Mouse (Mus musculus) c-Kit-positive CD71-negative TER-119-negative erythroid progenitor cells, embryonic 14.5 days (primary cell): ENCODE measurements around the gene Ntn5.
"Not testable (repeated sequence)": the region's sequence is repeated elsewhere in the genome, so short reads cannot be mapped to it uniquely, and the experiment has no call there.

Experiments used
- DNase-seq: peaks from one replicate; pipeline ENCODE4 v3.0.0-alpha.2; 2013; ENCODE audit warnings: low read depth

The Ntn5 gene

DNA sequence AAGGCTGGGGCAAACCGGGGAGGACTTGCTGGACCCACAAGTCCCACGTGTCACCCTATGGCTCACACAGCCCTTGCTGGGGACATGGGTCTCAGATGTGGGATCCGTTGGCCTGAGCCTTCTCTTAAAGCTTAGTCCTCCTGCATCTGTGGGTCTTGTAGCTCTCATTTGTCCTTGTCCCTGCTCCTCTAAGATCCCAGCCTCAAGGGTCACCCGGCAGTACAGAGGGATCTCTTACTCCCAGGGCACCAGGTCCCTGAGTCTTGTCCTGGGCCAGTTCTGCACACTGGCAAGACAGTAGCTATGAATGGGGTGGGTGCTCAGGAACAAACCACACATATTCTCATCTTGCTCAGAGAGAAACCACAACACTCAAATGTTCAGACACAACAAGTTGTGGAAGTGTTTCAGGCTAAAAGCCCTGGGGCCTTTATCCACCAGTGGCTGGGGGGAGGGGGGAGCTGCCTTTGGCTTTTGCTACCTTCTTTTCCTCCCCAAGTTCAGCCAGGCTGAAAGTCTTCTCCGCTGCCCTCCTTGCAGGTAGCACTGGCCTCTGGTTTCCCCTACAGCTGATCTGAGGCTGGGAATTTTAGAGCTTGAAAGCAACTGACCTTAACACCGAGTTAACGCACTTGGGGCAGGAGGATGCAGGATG is at the start of gene Ntn5:
Gene Ntn5, plus strand, starts transcription at position 627 of the 655 bp plus-strand sequence.
- no peak for DNase-seq

GRCm38 (mm10) chr7:45634946-45635681 is 48.7 kb upstream of the Ntn5 start:
- DNase-seq = peak; percentile 50

GRCm38 (mm10) chr7:45635711-45636688 is 47.8 kb upstream of the Ntn5 start:
- no peak for DNase-seq

GRCm38 (mm10) chr7:45637710-45638109 is 46.1 kb upstream of the Ntn5 start:
- no peak for DNase-seq

DNA sequence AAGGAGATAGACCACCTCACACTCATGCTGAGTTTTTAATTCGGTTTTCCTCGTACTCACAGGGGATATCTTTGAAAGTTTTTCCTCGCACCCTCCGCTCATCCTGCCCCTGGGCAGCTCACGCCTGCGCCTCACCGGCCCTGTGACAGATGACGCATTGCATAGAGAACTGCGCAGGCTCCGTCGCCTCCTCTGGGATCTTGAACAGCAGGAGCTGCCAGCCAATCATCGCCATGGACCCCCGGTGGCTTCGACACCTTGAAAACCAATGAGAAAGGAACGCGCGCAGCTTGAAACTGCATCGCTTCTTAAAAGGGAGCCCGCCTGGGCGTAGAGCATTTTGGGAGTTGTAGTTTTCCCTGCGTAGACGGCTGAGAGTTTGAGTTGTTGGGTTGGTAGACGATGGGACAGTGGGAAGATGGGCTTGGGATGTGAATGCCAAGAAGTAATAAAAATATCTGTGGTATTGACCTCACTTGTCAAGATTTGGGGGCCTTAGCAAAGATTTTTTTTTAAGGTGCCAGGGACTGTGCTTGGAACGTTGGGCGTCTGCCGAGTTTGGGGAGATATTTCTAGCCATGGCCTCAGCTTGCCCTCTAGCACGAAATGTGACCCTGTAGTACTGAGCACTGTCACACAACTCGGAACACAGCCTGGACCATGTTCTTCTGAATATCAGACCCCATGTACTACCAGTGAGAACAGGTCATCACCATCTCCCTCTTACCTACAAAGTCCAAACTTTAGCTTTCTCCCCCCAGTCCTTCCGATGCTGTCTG is 45.0 kb upstream of the Ntn5 start:
- no peak for DNase-seq

DNA sequence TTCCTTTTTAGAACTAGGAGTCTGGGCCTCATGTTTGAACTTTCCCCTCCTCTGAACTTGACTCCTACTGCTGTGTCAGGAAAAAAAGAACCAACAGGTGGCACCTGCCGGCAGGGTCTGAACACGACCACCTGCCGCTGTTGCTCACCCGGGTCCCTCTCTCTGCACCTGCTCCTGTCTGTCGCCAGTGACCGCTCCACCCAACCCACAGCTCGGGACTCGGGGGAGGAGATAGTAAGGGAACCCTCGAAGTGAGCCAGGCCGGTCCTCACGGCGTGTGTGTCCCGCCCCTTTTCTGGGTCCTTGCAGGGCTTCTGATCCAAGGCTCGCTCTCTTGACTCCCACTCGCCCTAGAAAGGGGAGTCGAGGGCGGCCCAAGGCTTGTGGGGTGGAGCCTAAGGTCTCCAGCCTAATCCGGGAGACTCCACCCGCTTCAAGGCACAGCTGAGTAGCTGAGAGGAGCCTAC is 44.2 kb upstream of the Ntn5 start, which contains the start of gene Mamstr:
Gene Mamstr, plus strand, starts transcription at position 417 of the 467 bp plus-strand sequence.
- DNase-seq = no peak

DNA sequence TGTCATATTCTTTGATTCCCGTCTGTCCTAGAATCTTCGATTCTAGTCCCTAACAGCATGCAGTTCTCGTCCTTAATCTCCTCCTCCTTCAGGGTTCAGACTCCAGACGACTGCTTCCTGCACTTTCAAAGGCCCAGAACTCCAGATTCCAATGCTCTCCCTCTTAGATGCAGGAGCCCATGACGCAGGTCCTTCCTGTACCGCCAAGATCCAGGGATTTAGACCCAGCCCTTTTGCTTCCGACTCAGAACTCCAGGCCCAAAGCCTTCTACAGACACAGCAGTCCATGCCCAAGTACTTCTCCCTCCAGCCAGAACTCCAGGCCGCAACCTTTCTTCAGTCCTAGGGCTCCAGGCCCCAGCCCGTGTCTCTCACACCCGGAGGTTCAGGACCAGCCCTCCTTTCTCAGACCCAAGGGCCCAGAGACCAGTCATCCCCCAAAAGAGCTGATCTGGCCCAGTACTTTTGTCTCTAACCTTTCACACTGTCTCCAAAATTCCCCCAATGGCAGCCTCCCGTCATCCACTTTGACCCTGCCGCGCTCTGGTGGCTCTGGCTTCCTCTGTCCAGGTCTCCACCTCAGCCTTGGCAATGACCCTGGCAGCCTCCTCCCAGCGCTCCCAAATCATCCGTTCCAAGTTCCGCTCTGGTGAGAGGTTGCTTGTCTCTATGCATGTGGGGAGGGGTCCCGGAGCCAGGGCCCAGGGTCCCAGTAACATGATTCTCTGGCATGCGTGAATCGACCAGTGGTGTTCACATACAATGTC is 43.4 kb upstream of the Ntn5 start:
- no peak for DNase-seq

DNA sequence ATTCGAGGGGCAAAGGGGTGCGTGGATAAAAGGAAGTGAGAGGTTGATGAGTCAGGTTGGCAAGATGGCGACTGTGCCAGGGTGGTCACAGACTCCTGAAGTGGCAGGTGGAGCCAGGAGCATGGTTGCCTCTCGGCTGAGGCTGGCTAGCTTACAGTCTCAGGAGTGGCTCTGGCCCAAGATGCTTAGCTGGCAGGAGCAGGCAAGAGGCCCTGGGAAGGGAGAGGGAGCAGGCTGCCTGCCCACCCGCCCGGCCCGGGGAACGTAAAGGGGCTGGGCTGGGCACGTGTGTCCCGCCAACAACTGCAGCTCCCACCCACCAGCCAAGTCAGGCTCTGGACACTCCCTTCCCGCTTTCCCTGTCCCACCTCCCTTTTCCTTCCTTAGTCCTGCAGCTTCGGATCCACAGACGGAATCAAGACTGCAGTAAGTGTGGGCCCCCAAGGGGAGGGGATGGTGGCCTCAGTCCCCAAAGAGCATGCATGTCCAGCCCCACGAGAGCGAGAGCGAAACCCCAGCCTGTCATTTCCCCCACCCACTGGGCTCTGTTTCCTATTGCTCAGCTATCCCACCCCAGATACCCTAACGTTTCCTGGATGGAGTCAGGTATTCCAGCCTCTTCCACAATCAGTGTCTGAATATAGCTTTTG is 42.3 kb upstream of the Ntn5 start:
- DNase-seq = no peak

DNA sequence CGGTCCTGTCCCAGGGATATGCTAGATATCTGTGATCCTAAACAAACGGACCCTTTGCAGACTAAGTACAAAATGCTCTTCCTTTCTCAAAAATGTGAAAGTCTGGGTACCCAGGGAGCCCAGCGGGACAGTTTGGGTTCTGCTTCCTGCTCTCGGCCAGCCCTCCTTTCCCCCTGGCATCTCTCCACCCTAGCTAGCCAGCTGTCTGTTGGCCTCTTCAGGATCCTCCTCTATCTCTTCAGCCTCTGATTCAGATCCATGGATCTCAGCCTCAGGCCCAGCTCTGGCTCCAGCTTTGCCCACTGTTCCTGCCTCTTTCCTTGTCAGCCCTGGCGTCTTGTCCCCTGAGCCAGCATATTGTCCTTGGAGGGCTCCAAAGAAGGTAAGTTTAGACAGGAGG is 41.7 kb upstream of the Ntn5 start:
- DNase-seq = no peak

DNA sequence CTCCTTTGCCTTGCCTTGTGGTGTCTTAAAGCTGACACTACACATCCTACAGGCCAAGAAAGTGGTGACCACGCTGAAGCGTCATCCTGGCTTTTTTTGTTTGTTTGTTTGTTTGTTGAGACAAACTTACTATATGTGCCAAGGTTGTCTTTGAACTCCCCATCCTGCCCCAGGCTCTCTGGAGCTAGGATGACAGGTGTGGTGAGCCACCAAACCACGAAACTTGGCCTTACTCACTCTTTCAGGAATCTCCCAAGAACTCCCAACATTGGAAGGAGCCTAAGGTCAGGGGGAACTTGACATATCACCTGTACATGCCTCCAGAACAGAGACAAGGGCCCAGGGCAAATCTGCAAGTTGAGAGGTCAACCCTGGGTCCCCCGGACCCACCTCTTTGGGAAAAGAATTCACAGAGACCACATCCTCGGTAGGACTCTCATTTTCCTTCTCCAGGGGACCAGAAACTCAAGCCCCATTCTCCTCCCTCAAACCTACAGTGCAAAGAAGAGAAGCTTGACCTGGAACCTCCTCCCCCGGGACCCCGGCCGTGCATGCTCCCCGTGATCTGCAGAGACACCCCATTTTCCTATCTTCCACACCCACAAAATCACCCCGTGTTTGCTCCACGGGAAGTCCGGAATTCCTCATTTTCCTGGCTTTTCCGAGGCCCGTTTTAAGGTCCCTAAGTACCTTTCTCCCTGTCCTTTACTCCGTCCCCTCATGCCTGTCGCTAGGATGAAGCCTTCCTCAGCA is 41.1 kb upstream of the Ntn5 start:
- no peak for DNase-seq

DNA sequence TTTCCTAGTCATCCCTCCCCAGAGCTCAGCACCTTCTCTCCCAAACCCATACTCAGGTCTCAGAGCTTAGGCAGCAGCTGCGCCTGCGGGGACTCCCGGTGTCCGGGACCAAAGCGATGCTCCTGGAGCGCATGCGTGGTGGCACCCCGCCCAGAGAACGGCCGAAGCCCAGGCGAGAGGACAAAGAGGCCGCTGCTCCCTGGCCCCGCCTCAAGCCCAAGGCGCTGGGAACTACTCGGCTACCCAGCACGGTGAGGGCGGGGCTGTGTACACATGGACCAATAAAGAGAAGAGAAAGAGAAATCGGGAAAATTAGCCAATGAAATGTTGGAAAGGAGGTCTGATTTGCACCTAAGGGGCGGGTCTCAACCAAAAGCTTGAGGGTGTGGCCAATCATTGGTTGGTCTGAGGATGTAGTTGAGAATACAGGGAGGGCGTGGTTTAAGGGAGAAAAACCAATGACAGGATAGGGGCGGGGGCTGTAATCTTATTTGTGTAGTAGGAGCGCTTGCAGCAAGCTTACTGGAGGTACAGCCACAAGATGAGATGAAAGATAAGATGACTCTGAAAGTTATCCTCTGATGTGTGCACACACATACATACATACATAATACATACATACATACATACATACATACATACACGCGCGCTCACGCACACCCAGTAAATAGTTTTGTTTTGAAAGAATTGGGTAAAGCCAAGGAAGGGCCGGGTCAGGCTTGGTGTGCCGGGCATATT is 40.2 kb upstream of the Ntn5 start:
- DNase-seq = peak; percentile 91

GRCm38 (mm10) chr7:45644183-45644582 is 39.6 kb upstream of the Ntn5 start:
- DNase-seq = no peak

- DNase-seq = no peak
These were observed 38.8 kb upstream of the Ntn5 start for GRCm38 (mm10) chr7:45644872-45645590.

- no peak for DNase-seq
These were observed 38.2 kb upstream of the Ntn5 start for GRCm38 (mm10) chr7:45645591-45645971.

- no peak for DNase-seq
These were observed 37.2 kb upstream of the Ntn5 start for GRCm38 (mm10) chr7:45646671-45647070.

- DNase-seq = no peak
These were observed 34.5 kb upstream of the Ntn5 start for GRCm38 (mm10) chr7:45649351-45649750.

GRCm38 (mm10) chr7:45650484-45650883 is 33.3 kb upstream of the Ntn5 start:
- DNase-seq = not testable (repeated sequence)

DNA sequence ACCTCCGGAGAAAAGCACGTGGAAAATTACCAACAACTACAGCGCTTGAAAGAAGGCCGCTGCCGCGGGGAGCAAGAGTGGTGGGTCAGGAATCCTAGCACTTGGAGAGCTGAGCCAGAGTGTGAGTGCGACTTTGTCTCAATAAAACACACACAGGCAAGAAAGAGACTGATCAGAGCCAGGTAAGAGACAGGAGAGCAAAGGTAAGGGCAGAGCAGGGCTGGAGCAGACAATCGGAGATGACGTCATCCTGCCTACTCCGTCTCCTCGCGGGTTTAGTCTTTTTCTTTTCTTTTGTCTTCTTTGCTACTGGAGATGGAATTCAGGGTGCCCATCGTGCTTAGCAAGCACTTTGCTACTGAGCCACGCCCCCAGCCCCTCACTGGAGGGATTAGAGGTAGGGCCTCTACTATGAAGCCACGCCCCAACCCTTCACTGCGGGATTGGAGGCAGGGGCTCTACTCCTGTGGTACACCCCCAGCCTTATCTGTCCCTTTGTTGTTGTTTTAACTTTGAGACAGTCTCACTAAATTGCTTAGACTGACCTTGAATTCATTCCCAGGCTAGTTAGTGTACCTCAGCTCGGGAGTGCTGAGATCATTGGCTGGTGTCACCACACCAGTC is 29.3 kb upstream of the Ntn5 start:
- DNase-seq = no peak
